Mouse (Mus musculus) Muller cell, postnatal 12 days (primary cell): ENCODE results near the gene Fadd.

Experiments used
- DNase-seq: peaks from one replicate; pipeline ENCODE4 v3.0.0-alpha.2; 2015; ENCODE audit errors: inconsistent ontology term

The Fadd gene

GRCm38 (mm10) chr7:144531585-144532378, 50.5 kb downstream of the Fadd start:
- peak; percentile 56 for DNase-seq

- no peak for DNase-seq
These were observed 52.4 kb downstream of the Fadd start for GRCm38 (mm10) chr7:144529851-144530250.

GRCm38 (mm10) chr7:144527723-144528221, 54.5 kb downstream of the Fadd start:
- DNase-seq, result peak; percentile 65
